Mouse (Mus musculus) retina, postnatal 1 day (tissue): ENCODE measurements at regions not wholly inside any gene's neighbourhood (a gene's known extent, or its start where the extent isn't known, plus 50 kb on each side); places are given as distances from the start of the nearest gene placed in this dataset.
A peak's percentile ranks its signal among the peaks of the same experiment; 100 is the strongest.

Source experiments
- DNase-seq: peaks from one replicate; pipeline ENCODE4 v3.0.0-alpha.2; 2012

GRCm38 (mm10) chr2:74349809-74350208 is 229.4 kb downstream of the Lnpk start:
- DNase-seq, result peak; percentile 35

- no peak for DNase-seq
These were observed 272.9 kb downstream of the Lnpk start for GRCm38 (mm10) chr2:74306301-74306700.

GRCm38 (mm10) chr2:74300885-74301451 is 278.3 kb downstream of the Lnpk start:
- peak; percentile 54 for DNase-seq

- DNase-seq, result peak; percentile 86
These were observed 278.9 kb downstream of the Lnpk start for GRCm38 (mm10) chr2:74300366-74300791.

- DNase-seq, result no peak
These were observed 286.6 kb downstream of the Lnpk start for GRCm38 (mm10) chr2:74292641-74293040.

- peak; percentile 69 for DNase-seq
These were observed 287.5 kb downstream of the Lnpk start for GRCm38 (mm10) chr2:74291416-74292396.

- no peak for DNase-seq
These were observed 293.6 kb downstream of the Lnpk start for GRCm38 (mm10) chr2:74285624-74286023.

- DNase-seq, result no peak
These were observed 314.3 kb downstream of the Lnpk start for GRCm38 (mm10) chr2:74264963-74265362.

GRCm38 (mm10) chr2:74257034-74257781 is 322.0 kb downstream of the Lnpk start:
- no peak for DNase-seq

- no peak for DNase-seq
These were observed 331.7 kb downstream of the Lnpk start for GRCm38 (mm10) chr2:74247521-74247920.

GRCm38 (mm10) chr2:74246631-74247030 is 332.6 kb downstream of the Lnpk start:
- DNase-seq, result no peak

- peak; percentile 24 for DNase-seq
These were observed 333.1 kb upstream of the Atp5g3 start for GRCm38 (mm10) chr2:74244203-74244602.

GRCm38 (mm10) chr2:74243801-74244200 is 332.7 kb upstream of the Atp5g3 start:
- peak; percentile 36 for DNase-seq

GRCm38 (mm10) chr2:74239586-74239985 is 328.5 kb upstream of the Atp5g3 start:
- peak; percentile 71 for DNase-seq

GRCm38 (mm10) chr2:74217437-74217836 is 306.3 kb upstream of the Atp5g3 start:
- no peak for DNase-seq

GRCm38 (mm10) chr2:74210210-74210609 is 299.1 kb upstream of the Atp5g3 start:
- peak; percentile 19 for DNase-seq

- DNase-seq, result no peak
These were observed 298.3 kb upstream of the Atp5g3 start for GRCm38 (mm10) chr2:74209421-74209917.

- no peak for DNase-seq
These were observed 296.3 kb upstream of the Atp5g3 start for GRCm38 (mm10) chr2:74207440-74207839.

GRCm38 (mm10) chr2:74202776-74203175 is 291.6 kb upstream of the Atp5g3 start:
- peak; percentile 18 for DNase-seq

- no peak for DNase-seq
These were observed 290.6 kb upstream of the Atp5g3 start for GRCm38 (mm10) chr2:74201608-74202323.

- no peak for DNase-seq
These were observed 288.4 kb upstream of the Atp5g3 start for GRCm38 (mm10) chr2:74199550-74199949.
